Mouse (Mus musculus): ENCODE measurements around the gene Tmem120b. TPM values are rescaled to one million over a fixed set of nuclear protein-coding genes. Genes with fewer than 3 reads are reported as not detected.

Tmem120b gene
- polyA plus RNA-seq, 1 experiment from 2014 or later = 14.9 TPM

GRCm38 (mm10) chr5:123134186-123134874 is 66.1 kb downstream of the Tmem120b start:
- 0 out of 2 replicates have a peak, but pooled peaks cover 3% of the 10 kb centered on the region for H3K36me3 ChIP-seq (ENCODE audit: control insufficient read depth, insufficient read depth)
- no peaks in the 10 kb centered on the region for H3K27me3 ChIP-seq (ENCODE audit: control insufficient read depth, insufficient read depth, low read length)
- H3K9ac ChIP-seq (ENCODE audit: low read length) = peak overlapping the region; percentile 72
- ATAC-seq (replicated peaks; ENCODE audit: extremely low read depth, insufficient read depth, low FRiP score) = peak; percentile 7
- H3K27ac ChIP-seq (ENCODE audit: low read length) = peak overlapping the region; percentile 100
- H3K4me3 ChIP-seq (ENCODE audit: low read length) = peak overlapping the region; percentile 73
- 6% methylated on average over 13 of the region's 13 CpGs for WGBS
- peaks cover 66% of the 10 kb centered on the region for H3K4me1 ChIP-seq (ENCODE audit: control insufficient read depth, insufficient read depth, low read length)
- H3K4me2 ChIP-seq (ENCODE audit: low read depth, low read length) = peak overlapping the region; percentile 98
- H3K9me3 ChIP-seq (replicated peaks; ENCODE audit: control insufficient read depth, low read length) = no peaks in the 10 kb centered on the region

- Histone ChIP-seq H3K4me1 (ENCODE audit: control insufficient read depth, insufficient read depth, low read length) (peaks cover 68% of the 10 kb centered on the region), H3K9me3 (replicated peaks; ENCODE audit: control insufficient read depth, low read length) (no peaks in the 10 kb centered on the region), H3K36me3 (ENCODE audit: control insufficient read depth, insufficient read depth) (0 out of 2 replicates have a peak, but pooled peaks cover 3% of the 10 kb centered on the region), H3K27me3 (ENCODE audit: control insufficient read depth, insufficient read depth, low read length) (no peaks in the 10 kb centered on the region), H3K4me2 (ENCODE audit: low read depth, low read length) (peak overlapping the region; percentile 98), H3K9ac (ENCODE audit: low read length) (peak overlapping the region; percentile 72), H3K27ac (ENCODE audit: low read length) (peak overlapping the region; percentile 100), H3K4me3 (ENCODE audit: low read length) (peak overlapping the region; percentile 73)
- 19% methylated on average over 8 of the region's 8 CpGs for WGBS
- no peak for ATAC-seq (replicated peaks; ENCODE audit: extremely low read depth, insufficient read depth, low FRiP score)
Observed at GRCm38 (mm10) chr5:123134875-123135382, 66.7 kb downstream of the Tmem120b start.

- Histone ChIP-seq H3K27me3 (ENCODE audit: control insufficient read depth, insufficient read depth, low read length) (no peaks in the 10 kb centered on the region), H3K4me1 (ENCODE audit: control insufficient read depth, insufficient read depth, low read length) (peaks cover 68% of the 10 kb centered on the region), H3K27ac (ENCODE audit: low read length) (peak overlapping the region; percentile 100), H3K9me3 (replicated peaks; ENCODE audit: control insufficient read depth, low read length) (no peaks in the 10 kb centered on the region), H3K4me3 (ENCODE audit: low read length) (peak overlapping the region; percentile 73), H3K9ac (ENCODE audit: low read length) (peak overlapping the region; percentile 72), H3K36me3 (ENCODE audit: control insufficient read depth, insufficient read depth) (0 out of 2 replicates have a peak, but pooled peaks cover 3% of the 10 kb centered on the region), H3K4me2 (ENCODE audit: low read depth, low read length) (peak overlapping the region; percentile 98)
- ATAC-seq (replicated peaks; ENCODE audit: extremely low read depth, insufficient read depth, low FRiP score) = peak; percentile 29
- 3% methylated on average over 30 of the region's 30 CpGs for WGBS
Observed at GRCm38 (mm10) chr5:123135471-123136360, 67.5 kb downstream of the Tmem120b start.

GRCm38 (mm10) chr5:123136361-123137043 is 68.3 kb downstream of the Tmem120b start:
- peak overlapping the region; percentile 73 for H3K4me3 ChIP-seq (ENCODE audit: low read length)
- no peaks in the 10 kb centered on the region for H3K9me3 ChIP-seq (replicated peaks; ENCODE audit: control insufficient read depth, low read length)
- H3K27ac ChIP-seq (ENCODE audit: low read length) = peak overlapping the region; percentile 100
- 0 out of 2 replicates have a peak, but pooled peaks cover 3% of the 10 kb centered on the region for H3K36me3 ChIP-seq (ENCODE audit: control insufficient read depth, insufficient read depth)
- ATAC-seq (replicated peaks; ENCODE audit: extremely low read depth, insufficient read depth, low FRiP score) = peak; percentile 56
- H3K4me2 ChIP-seq (ENCODE audit: low read depth, low read length) = peak overlapping the region; percentile 98
- H3K9ac ChIP-seq (ENCODE audit: low read length) = peak overlapping the region; percentile 100
- H3K4me1 ChIP-seq (ENCODE audit: control insufficient read depth, insufficient read depth, low read length) = peaks cover 68% of the 10 kb centered on the region
- under 1% methylated on average over 13 of the region's 13 CpGs for WGBS
- no peaks in the 10 kb centered on the region for H3K27me3 ChIP-seq (ENCODE audit: control insufficient read depth, insufficient read depth, low read length)

GRCm38 (mm10) chr5:123137044-123137909 is 69.1 kb downstream of the Tmem120b start:
- H3K4me2 ChIP-seq (ENCODE audit: low read depth, low read length) = peak overlapping the region; percentile 98
- no peaks in the 10 kb centered on the region for H3K9me3 ChIP-seq (replicated peaks; ENCODE audit: control insufficient read depth, low read length)
- peak overlapping the region; percentile 73 for H3K4me3 ChIP-seq (ENCODE audit: low read length)
- peaks cover 60% of the 10 kb centered on the region for H3K4me1 ChIP-seq (ENCODE audit: control insufficient read depth, insufficient read depth, low read length)
- peak overlapping the region; percentile 100 for H3K9ac ChIP-seq (ENCODE audit: low read length)
- 0 out of 2 replicates have a peak, but pooled peaks cover 3% of the 10 kb centered on the region for H3K36me3 ChIP-seq (ENCODE audit: control insufficient read depth, insufficient read depth)
- H3K27ac ChIP-seq (ENCODE audit: low read length) = peak overlapping the region; percentile 100
- ATAC-seq (replicated peaks; ENCODE audit: extremely low read depth, insufficient read depth, low FRiP score) = no peak
- WGBS = 5% methylated on average over 20 of the region's 20 CpGs
- no peaks in the 10 kb centered on the region for H3K27me3 ChIP-seq (ENCODE audit: control insufficient read depth, insufficient read depth, low read length)

GRCm38 (mm10) chr5:123137910-123138229 is 69.7 kb downstream of the Tmem120b start:
- no peak for ATAC-seq (replicated peaks; ENCODE audit: extremely low read depth, insufficient read depth, low FRiP score)
- Histone ChIP-seq H3K36me3 (ENCODE audit: control insufficient read depth, insufficient read depth) (0 out of 2 replicates have a peak, but pooled peaks cover 3% of the 10 kb centered on the region), H3K27ac (ENCODE audit: low read length) (peak overlapping the region; percentile 100), H3K4me1 (ENCODE audit: control insufficient read depth, insufficient read depth, low read length) (peaks cover 54% of the 10 kb centered on the region), H3K9me3 (replicated peaks; ENCODE audit: control insufficient read depth, low read length) (no peaks in the 10 kb centered on the region), H3K27me3 (ENCODE audit: control insufficient read depth, insufficient read depth, low read length) (no peaks in the 10 kb centered on the region), H3K9ac (ENCODE audit: low read length) (peak overlapping the region; percentile 100), H3K4me3 (ENCODE audit: low read length) (peak overlapping the region; percentile 73), H3K4me2 (ENCODE audit: low read depth, low read length) (peak overlapping the region; percentile 98)
- WGBS = 3% methylated on average over 6 of the region's 6 CpGs

- under 1% methylated on average over 40 of the region's 40 CpGs for WGBS
- peaks cover 51% of the 10 kb centered on the region for H3K4me1 ChIP-seq (ENCODE audit: control insufficient read depth, insufficient read depth, low read length)
- H3K36me3 ChIP-seq (ENCODE audit: control insufficient read depth, insufficient read depth) = 0 out of 2 replicates have a peak, but pooled peaks cover 3% of the 10 kb centered on the region
- H3K4me2 ChIP-seq (ENCODE audit: low read depth, low read length) = peak overlapping the region; percentile 98
- peak overlapping the region; percentile 100 for H3K27ac ChIP-seq (ENCODE audit: low read length)
- H3K9ac ChIP-seq (ENCODE audit: low read length) = peak overlapping the region; percentile 100
- no peaks in the 10 kb centered on the region for H3K9me3 ChIP-seq (replicated peaks; ENCODE audit: control insufficient read depth, low read length)
- peak; percentile 8; the same call in 1 of the 2 replicates for ATAC-seq (replicated peaks; ENCODE audit: extremely low read depth, insufficient read depth, low FRiP score)
- peak overlapping the region; percentile 73 for H3K4me3 ChIP-seq (ENCODE audit: low read length)
- no peaks in the 10 kb centered on the region for H3K27me3 ChIP-seq (ENCODE audit: control insufficient read depth, insufficient read depth, low read length)
Observed at GRCm38 (mm10) chr5:123138230-123138911, 70.2 kb downstream of the Tmem120b start.

All from heart, embryonic 16.5 days (tissue).